Mouse (Mus musculus) central nervous system, embryonic 14 days (tissue): ENCODE results near the gene Cts3. TPM values are rescaled to one million over a fixed set of nuclear protein-coding genes. Genes with fewer than 3 reads are reported as not detected.

Experiments
- polyA plus RNA-seq: library from polyadenylated mRNA; depleted of rRNA; stranded (reverse); fragments of >200 nt; gene quantifications from 2 replicates; pipeline ENCODE4 v1.2.3, GENCODE M21; 2012; rRNA removed

Cts3 gene
- not detected in 2 replicates for polyA plus RNA-seq

GRCm38 (mm10) chr13:61570027-61570426 lies at the start of gene Cts3:
Gene Cts3, minus strand, starts transcription at chr13:61570127.

GRCm38 (mm10) chr13:61568074-61568473 lies 1.9 kb downstream of the Cts3 start, which contains the start of gene Gm49352:
Gene Gm49352, minus strand, starts transcription at chr13:61568174.

GRCm38 (mm10) chr13:61541631-61542030 lies 28.3 kb downstream of the Cts3 start, which contains the start of gene Ctsm:
Gene Ctsm, minus strand, starts transcription at chr13:61541839.

Other genes with a start within 250 kb of the Cts3 start
- not detected in 2 replicates for gene Cts7, start 211.9 kb downstream of the Cts3 start, polyA plus RNA-seq
- gene Ctsm, start 28.3 kb downstream of the Cts3 start, polyA plus RNA-seq = not detected in 2 replicates
- gene Gm49352, start 2.0 kb downstream of the Cts3 start, polyA plus RNA-seq = not detected in 2 replicates